ENCODE assay signal across 8 mouse cellular contexts in the genomic region with DNA sequence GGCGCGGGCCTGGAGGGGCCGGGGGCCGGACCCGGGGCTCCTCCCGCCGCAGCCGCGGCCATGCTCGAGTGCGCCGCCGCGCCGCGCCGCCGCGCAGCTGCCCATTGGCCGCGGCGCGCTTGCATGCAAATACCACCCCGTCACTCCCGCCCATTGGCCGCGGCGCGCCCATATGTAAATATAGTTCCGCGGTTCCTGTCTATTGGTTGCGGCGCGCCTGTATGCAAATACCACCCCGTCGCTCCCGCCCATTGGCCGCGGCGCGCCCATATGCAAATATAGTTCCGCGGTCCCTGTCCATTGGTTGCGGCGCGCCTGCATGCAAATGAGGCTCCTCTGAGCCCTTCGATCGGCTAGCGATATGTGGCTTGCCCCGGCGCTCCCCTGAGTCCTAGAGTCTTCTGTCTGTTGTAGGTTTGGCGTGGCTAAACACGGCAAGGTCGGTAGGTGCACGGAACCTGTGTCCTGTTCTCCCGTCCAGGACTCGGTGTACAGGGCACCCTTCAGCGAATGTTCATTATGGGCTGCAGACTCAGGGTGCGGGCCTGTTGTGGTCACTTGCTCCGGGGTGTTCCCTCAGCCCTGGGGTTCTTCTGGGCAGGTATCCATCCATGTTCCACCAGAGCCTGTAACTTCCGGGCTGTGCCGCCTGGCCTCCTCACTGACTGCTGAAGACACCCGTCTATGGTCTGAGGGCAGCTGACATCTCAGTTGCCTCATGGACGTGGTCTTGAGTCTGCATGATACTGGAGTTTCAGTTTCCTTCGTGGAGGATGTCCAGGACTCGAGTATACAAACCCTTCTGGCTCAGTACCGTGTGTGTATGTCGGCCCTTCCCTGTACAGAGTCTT. TPM values are rescaled to one million over a fixed set of nuclear protein-coding genes. Genes with fewer than 3 reads are reported as not detected.
A peak's percentile ranks its signal among the peaks of the same experiment; 100 is the strongest.
DNase-seq lines count a peak whose midpoint lies in the region; ATAC-seq and TF ChIP-seq lines count a peak whose summit lies in the region.

TSS of gene Cables2 (minus strand) at position 103 of the 851 bp plus-strand sequence.

- H3K27ac ChIP-seq in embryonic facial prominence, embryonic 14.5 days (replicated peaks; ENCODE audit: low read depth, low read length) = peak within 1 kb of the TSS; percentile 63
- peak within 1 kb of the TSS; percentile 69 for H3K27ac ChIP-seq in heart, adult 2 months
- H3K27ac ChIP-seq in limb, embryonic 13.5 days = 0 out of 2 replicates have a peak within 1 kb of the TSS, but pooled peaks have one; percentile 15
- H3K27ac ChIP-seq in midbrain, embryonic 16.5 days (ENCODE audit: low read length) = peak within 1 kb of the TSS; percentile 68

- intact Hi-C loops in heart, adult 2 months (cut with DNase I) = no loop called here

- WGBS in embryonic facial prominence, embryonic 14.5 days = 15% methylated on average over 36 of the region's 68 CpGs
- WGBS in heart, adult 2 months = 3% methylated on average over 65 of the region's 68 CpGs
- WGBS in limb, embryonic 13.5 days = 8% methylated on average over 55 of the region's 68 CpGs
- 8% methylated on average over 64 of the region's 68 CpGs for WGBS in midbrain, embryonic 16.5 days

- no peaks in the 10 kb centered on the region for H3K9me3 ChIP-seq in embryonic facial prominence, embryonic 14.5 days (ENCODE audit: control insufficient read depth, low read length)
- H3K9me3 ChIP-seq in limb, embryonic 13.5 days = no peaks in the 10 kb centered on the region
- no peaks in the 10 kb centered on the region for H3K9me3 ChIP-seq in midbrain, embryonic 16.5 days (replicated peaks; ENCODE audit: control insufficient read depth, low read length, poor library complexity, severe bottlenecking)

- H3K79me2 ChIP-seq in heart, adult 2 months (replicated peaks; ENCODE audit: control insufficient read depth, insufficient read depth, low read length) = peaks cover 5% of the 10 kb centered on the region

- TF ChIP-seq CTCF in heart, adult 2 months (IDR thresholded peaks at IDR 0.05) = no peak

- no peaks in the 10 kb centered on the region; the same call in 1 of the 2 replicates for H3K27me3 ChIP-seq in embryonic facial prominence, embryonic 14.5 days (replicated peaks; ENCODE audit: control insufficient read depth, insufficient read depth, low read length)
- no peaks in the 10 kb centered on the region for H3K27me3 ChIP-seq in heart, adult 2 months (ENCODE audit: control insufficient read depth, insufficient read depth, low read length)
- 0 out of 2 replicates have a peak, but pooled peaks cover 3% of the 10 kb centered on the region for H3K27me3 ChIP-seq in limb, embryonic 13.5 days
- no peaks in the 10 kb centered on the region; the same call in 1 of the 2 replicates for H3K27me3 ChIP-seq in midbrain, embryonic 16.5 days (ENCODE audit: control insufficient read depth, insufficient read depth, low read depth, low read length)

- no peak for TF ChIP-seq EP300 in heart, adult 2 months (IDR thresholded peaks at IDR 0.05; ENCODE audit: insufficient read depth, low read depth, low read length)

- H3K4me1 ChIP-seq in embryonic facial prominence, embryonic 14.5 days (ENCODE audit: control insufficient read depth, insufficient read depth, low read length) = peaks cover 10% of the 10 kb centered on the region
- H3K4me1 ChIP-seq in heart, adult 2 months (ENCODE audit: control insufficient read depth, insufficient read depth, low read length) = peaks cover 19% of the 10 kb centered on the region
- peaks cover 40% of the 10 kb centered on the region for H3K4me1 ChIP-seq in limb, embryonic 13.5 days
- H3K4me1 ChIP-seq in midbrain, embryonic 16.5 days (ENCODE audit: control insufficient read depth, insufficient read depth, low read length) = peaks cover 22% of the 10 kb centered on the region

- peak within 1 kb of the TSS; percentile 85 for H3K4me3 ChIP-seq in embryonic facial prominence, embryonic 14.5 days (ENCODE audit: low read depth, low read length)
- H3K4me3 ChIP-seq in heart, adult 2 months = peak within 1 kb of the TSS; percentile 71
- H3K4me3 ChIP-seq in limb, embryonic 13.5 days = peak within 1 kb of the TSS; percentile 92
- H3K4me3 ChIP-seq in midbrain, embryonic 16.5 days (ENCODE audit: low read depth, low read length) = peak within 1 kb of the TSS; percentile 90

- H3K4me2 ChIP-seq in embryonic facial prominence, embryonic 14.5 days (ENCODE audit: low read depth, low read length) = peak within 1 kb of the TSS; percentile 96
- H3K4me2 ChIP-seq in limb, embryonic 13.5 days (replicated peaks) = peak within 1 kb of the TSS; percentile 89
- H3K4me2 ChIP-seq in midbrain, embryonic 16.5 days (ENCODE audit: low read length) = peak within 1 kb of the TSS; percentile 93

- DNase-seq in 3T3-L1 (ENCODE audit: low read depth, low spot score) = peak; percentile 98
- DNase-seq in adrenal gland, postnatal 4 days (ENCODE audit: low spot score in 2 of 2) = peak; percentile 70 to 88
- DNase-seq in embryonic facial prominence, embryonic 14.5 days (ENCODE audit: low spot score) = peak; percentile 99
- peak; percentile 92 to 96 for DNase-seq in heart, adult 2 months
- peak; percentile 95 for DNase-seq in kidney, adult 8-10 months
- DNase-seq in spleen, postnatal 10 days (ENCODE audit: low spot score in 2 of 2) = peak; percentile 83 to 95

- TF ChIP-seq POLR2A in heart, adult 2 months (IDR thresholded peaks at IDR 0.05; ENCODE audit: insufficient read depth, low read depth, low read length) = peak; percentile 25; the same call in 1 of the 2 replicates

- H3K9ac ChIP-seq in embryonic facial prominence, embryonic 14.5 days (ENCODE audit: low read depth, low read length) = peak within 1 kb of the TSS; percentile 92
- H3K9ac ChIP-seq in heart, adult 2 months (ENCODE audit: low read depth, low read length) = peak within 1 kb of the TSS; percentile 91
- H3K9ac ChIP-seq in limb, embryonic 13.5 days = peak within 1 kb of the TSS; percentile 96
- peak within 1 kb of the TSS; percentile 97 for H3K9ac ChIP-seq in midbrain, embryonic 16.5 days (ENCODE audit: low read depth, low read length)

- no peaks in the 10 kb centered on the region; the same call in 1 of the 2 replicates for H3K36me3 ChIP-seq in embryonic facial prominence, embryonic 14.5 days (ENCODE audit: control insufficient read depth, insufficient read depth, low read length)
- H3K36me3 ChIP-seq in heart, adult 2 months (ENCODE audit: control insufficient read depth, insufficient read depth, low read length) = no peaks in the 10 kb centered on the region
- H3K36me3 ChIP-seq in limb, embryonic 13.5 days = peaks cover 17% of the 10 kb centered on the region
- no peaks in the 10 kb centered on the region for H3K36me3 ChIP-seq in midbrain, embryonic 16.5 days (ENCODE audit: control insufficient read depth, insufficient read depth, low read length)

- peak; percentile 96 for ATAC-seq in embryonic facial prominence, embryonic 14.5 days (ENCODE audit: low read depth)
- peak; percentile 95 for ATAC-seq in limb, embryonic 13.5 days (ENCODE audit: low FRiP score, low read depth)
- ATAC-seq in midbrain, embryonic 16.5 days = peak; percentile 95

RNA-seq across cellular contexts. Expression of gene Cables2, which starts in this region (rescaled TPM):
- total RNA-seq in adrenal gland, postnatal 4 days (2021) = 10 to 100 TPM; 19.8 to 21.2 TPM
- 16.5 and 17.4 TPM in 2 replicates for polyA plus RNA-seq in embryonic facial prominence, embryonic 14.5 days (2014; fragmentation: Nextera tagmentation; extraction: Ambion mirVana)
- 10 to 100 TPM; 11.2 to 14.3 TPM for total RNA-seq in heart, adult 2 months (2021)
- 17.6 and 26.7 TPM in 2 replicates for polyA plus RNA-seq in heart, adult 2 months (2012; rRNA removed)
- polyA plus RNA-seq in limb, embryonic 13.5 days (2015; fragmentation: Nextera tagmentation; extraction: Ambion mirVana) = 14.7 and 16.6 TPM in 2 replicates
- polyA plus RNA-seq in midbrain, embryonic 16.5 days (2015; fragmentation: Nextera tagmentation; extraction: Ambion mirVana) = 24.2 and 25.6 TPM in 2 replicates

Comparison
In these comparisons a context has a peak if more than half of its experiments do, and no peak if none do; other contexts are left out.
1. Peak in every context shown above with its lines: DNase-seq, ATAC-seq, H3K4me3 ChIP-seq and H3K27ac ChIP-seq.
2. H3K27ac ChIP-seq: peak in every context shown above with its lines; median percentile 69 in heart, adult 2 months; 68 in midbrain, embryonic 16.5 days; 63 in embryonic facial prominence, embryonic 14.5 days; 15 in limb, embryonic 13.5 days.